Mouse (Mus musculus) heart, postnatal 0 days (tissue): Measurements from ENCODE around the gene Fgf15. TPM values are rescaled to one million over a fixed set of nuclear protein-coding genes. Genes with fewer than 3 reads are reported as not detected.

Experiments used
- ATAC-seq: fragments of 200-750 bp; cut with Nextera tagmentation; 2 replicates; pipeline ENCODE4 v1.8.0; 2017; ENCODE audit warnings: low read depth, moderate number of reproducible peaks, moderate library complexity; ENCODE audit not compliant: insufficient read depth
- DNase-seq: peaks from one replicate; pipeline ENCODE4 v3.0.0-alpha.2; 2016; ENCODE audit warnings: low spot score
- H3K27ac ChIP-seq: fragments of 300-500 bp; sonication (generic); 2 replicates; pipeline ENCODE4 v1.5.1; 2014; ENCODE audit warnings: low read depth, mild to moderate bottlenecking
- H3K27me3 ChIP-seq: fragments of 300-500 bp; sonication (generic); 2 replicates; pipeline ENCODE4 v1.6.1; 2014; ENCODE audit warnings: low read length, mixed read lengths; ENCODE audit not compliant: control insufficient read depth, insufficient read depth
- H3K36me3 ChIP-seq: fragments of 300-500 bp; sonication (generic); replicated peaks from 2 replicates; pipeline ENCODE4 v1.6.1; 2014; ENCODE audit warnings: low read length, mixed read lengths; ENCODE audit not compliant: control insufficient read depth, insufficient read depth
- H3K4me1 ChIP-seq: fragments of 300-500 bp; sonication (generic); 2 replicates; pipeline ENCODE4 v1.6.1; 2014; ENCODE audit warnings: antibody characterized with exemption; ENCODE audit not compliant: control insufficient read depth, insufficient read depth
- H3K4me2 ChIP-seq: fragments of 300-500 bp; sonication (generic); 2 replicates; pipeline ENCODE4 v1.6.1; 2014; ENCODE audit warnings: low read depth, mild to moderate bottlenecking, low read length, moderate library complexity
- H3K4me3 ChIP-seq: fragments of 300-500 bp; sonication (generic); 2 replicates; pipeline ENCODE4 v1.5.1; 2014; ENCODE audit warnings: low read depth, low read length
- H3K9ac ChIP-seq: fragments of 300-500 bp; sonication (generic); replicated peaks from 2 replicates; pipeline ENCODE4 v1.6.1; 2014; ENCODE audit warnings: low read depth, low read length, mixed read lengths
- H3K9me3 ChIP-seq: fragments of 300-500 bp; sonication (generic); replicated peaks from 2 replicates; pipeline ENCODE4 v1.6.1; 2016; ENCODE audit warnings: low read length; ENCODE audit not compliant: control insufficient read depth
- CTCF ChIP-seq: IDR thresholded peaks from 2 replicates; pipeline ENCODE4 v1.5.1; 2016; ENCODE audit warnings: antibody characterized with exemption, control low read depth, low read depth
- EP300 ChIP-seq: IDR thresholded peaks from 2 replicates; pipeline ENCODE4 v1.6.1; 2016; ENCODE audit warnings: antibody characterized with exemption, low read depth
- WGBS: fragments of 180-500 bp; shearing (Covaris S2); extraction: QIAGEN DNeasy Blood & Tissue Kit; methylation state at CpG from one replicate; pipeline ENCODE4 v1.1.7; 2014; 5-methylcytosine and 5-hydroxymethylcytosine counted together
- polyA plus RNA-seq: library from polyadenylated mRNA; unstranded; fragments of >200 nt; fragmentation: Nextera tagmentation; extraction: Ambion mirVana; gene quantifications from 2 replicates; pipeline ENCODE4 v1.2.1, GENCODE M21; 2015
- total RNA-seq: library from RNA; depleted of rRNA; stranded (reverse); fragments of >200 nt; gene quantifications from 2 replicates; pipeline ENCODE4 v1.2.3, GENCODE M21; 2014; ENCODE audit warnings: low replicate concordance

Gene Fgf15
- total and polyA plus RNA-seq, 2 experiments from 2014 or later: not detected

DNA sequence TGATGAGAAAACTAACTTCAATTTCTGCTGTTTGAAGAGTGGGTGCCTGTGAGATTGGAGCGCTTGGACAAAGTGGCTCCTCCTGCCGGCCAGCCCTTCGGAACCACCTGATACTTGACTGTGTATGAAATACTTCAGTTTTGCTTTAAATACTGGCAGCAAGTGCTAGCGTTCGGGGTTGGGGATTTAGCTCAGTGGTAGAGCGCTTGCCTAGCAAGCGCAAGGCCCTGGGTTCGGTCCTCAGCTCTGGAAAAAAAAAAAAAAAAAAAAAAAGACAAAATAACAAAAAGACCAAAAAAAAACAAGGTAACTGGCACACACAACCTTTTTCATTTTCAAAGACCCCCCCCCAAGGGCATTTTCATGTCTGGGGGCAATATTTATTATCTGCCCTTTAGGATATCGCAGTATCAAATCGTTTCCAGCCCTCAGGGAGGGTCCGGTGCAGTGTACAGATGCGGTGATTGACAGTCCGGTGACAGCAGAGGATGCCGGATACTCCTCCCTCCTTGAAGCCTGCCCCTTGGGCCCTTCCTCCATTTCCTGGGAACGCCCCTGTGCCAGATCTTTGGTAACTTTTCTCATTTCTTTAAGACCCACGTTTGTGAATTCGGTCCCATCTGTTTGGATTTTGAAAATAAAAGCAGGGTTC, 18.1 kb downstream of the Fgf15 start:
- peak overlapping the region; percentile 77 for H3K4me2 ChIP-seq
- no peak for DNase-seq
- peak overlapping the region; percentile 83; the same call in 1 of the 2 replicates for H3K9ac ChIP-seq
- peaks cover 5% of the 10 kb centered on the region for H3K4me1 ChIP-seq
- 6% methylated on average over 17 of the region's 17 CpGs for WGBS
- H3K27ac ChIP-seq: peak overlapping the region; percentile 76
- peak; percentile 84 for ATAC-seq
- H3K9me3 ChIP-seq: no peaks in the 10 kb centered on the region
- TF ChIP-seq CTCF (peak; percentile 21; the same call in 1 of the 2 replicates), EP300 (no peak)
- H3K36me3 ChIP-seq: peaks cover 19% of the 10 kb centered on the region
- no peaks in the 10 kb centered on the region for H3K27me3 ChIP-seq
- peak overlapping the region; percentile 83 for H3K4me3 ChIP-seq

DNA sequence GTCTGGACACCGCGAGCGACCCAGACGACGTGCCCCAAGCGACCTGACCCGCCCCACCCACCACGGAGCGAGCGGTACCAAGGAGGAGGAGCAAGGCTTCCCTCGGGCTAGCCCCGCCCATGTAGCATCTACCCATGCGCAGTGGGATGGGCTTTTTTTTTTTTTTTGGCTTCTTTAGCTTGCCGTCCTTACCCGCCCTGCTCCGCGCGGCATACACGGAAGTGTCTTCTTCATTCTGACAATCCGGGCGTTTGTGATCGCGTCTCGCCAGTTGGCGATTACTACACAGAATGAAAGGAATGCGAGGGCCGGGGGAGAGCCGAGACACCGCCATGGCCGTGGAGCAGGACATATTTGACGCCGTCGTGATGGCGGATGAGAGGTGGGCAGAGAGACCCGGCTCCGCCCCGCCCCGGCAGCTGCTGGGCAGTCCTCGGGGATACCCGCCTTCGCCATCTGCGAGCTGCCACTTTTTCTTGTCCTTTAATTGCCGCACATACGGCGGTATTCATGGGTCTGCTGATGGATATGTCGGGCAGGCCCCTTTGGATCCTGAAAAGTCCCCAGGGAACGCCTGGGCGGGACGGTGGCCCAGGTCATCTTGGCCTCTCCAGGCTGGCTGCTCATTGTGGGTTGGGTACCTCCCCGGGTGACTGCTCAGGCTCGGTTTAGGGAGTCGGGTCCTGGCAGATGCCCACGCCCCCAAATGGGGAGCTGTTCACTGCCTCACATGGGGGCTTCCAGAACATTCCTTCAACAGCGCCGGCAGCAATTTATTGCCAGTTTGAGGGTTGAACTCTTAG, 18.8 kb downstream of the Fgf15 start, which contains the start of gene LTO1:
LTO1 (plus strand) TSS at position 153 of the 803 bp plus-strand sequence.
- H3K36me3 ChIP-seq: peaks cover 27% of the 10 kb centered on the region
- H3K4me1 ChIP-seq: peaks cover 5% of the 10 kb centered on the region
- peak within 1 kb of the TSS; percentile 83 for H3K9ac ChIP-seq
- ATAC-seq (peak; percentile 95), DNase-seq (peak; percentile 90)
- H3K27ac ChIP-seq: peak within 1 kb of the TSS; percentile 76
- TF ChIP-seq CTCF (no peak), EP300 (no peak)
- WGBS: under 1% methylated on average over 55 of the region's 55 CpGs
- H3K4me2 ChIP-seq: peak within 1 kb of the TSS; percentile 77
- no peaks in the 10 kb centered on the region for H3K27me3 ChIP-seq
- no peaks in the 10 kb centered on the region for H3K9me3 ChIP-seq
- H3K4me3 ChIP-seq: peak within 1 kb of the TSS; percentile 83

DNA sequence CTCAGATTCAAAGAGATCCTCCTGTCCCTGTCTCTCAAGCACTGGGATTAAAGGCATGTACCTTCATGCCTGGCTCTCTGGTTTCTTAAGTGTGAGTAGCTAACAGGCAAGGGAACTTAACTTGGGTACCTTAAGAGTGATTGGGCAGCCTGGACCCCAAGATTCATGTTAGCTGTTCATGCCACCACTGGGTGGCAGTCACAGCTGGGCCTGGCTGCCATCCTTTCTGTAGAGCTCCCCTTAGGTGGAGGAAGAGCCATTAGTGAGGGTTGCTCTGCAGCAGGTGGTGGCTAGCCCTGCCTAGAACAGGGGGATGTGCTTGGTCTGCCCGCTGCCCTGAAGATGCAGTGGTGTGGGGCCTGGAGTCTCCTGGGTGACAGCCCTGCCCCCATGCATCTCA, 22.5 kb downstream of the Fgf15 start:
- H3K27ac ChIP-seq: no peak overlapping the region
- H3K4me3 ChIP-seq: no peak overlapping the region
- WGBS: 86% methylated on average over 1 of the region's 1 CpGs
- H3K9ac ChIP-seq: no peak overlapping the region
- DNase-seq (no peak), ATAC-seq (no peak)
- TF ChIP-seq EP300 (no peak), CTCF (peak; percentile 33)
- peaks cover 5% of the 10 kb centered on the region for H3K4me1 ChIP-seq
- no peak overlapping the region for H3K4me2 ChIP-seq
- H3K9me3 ChIP-seq: no peaks in the 10 kb centered on the region
- H3K36me3 ChIP-seq: peaks cover 46% of the 10 kb centered on the region
- no peaks in the 10 kb centered on the region for H3K27me3 ChIP-seq

DNA sequence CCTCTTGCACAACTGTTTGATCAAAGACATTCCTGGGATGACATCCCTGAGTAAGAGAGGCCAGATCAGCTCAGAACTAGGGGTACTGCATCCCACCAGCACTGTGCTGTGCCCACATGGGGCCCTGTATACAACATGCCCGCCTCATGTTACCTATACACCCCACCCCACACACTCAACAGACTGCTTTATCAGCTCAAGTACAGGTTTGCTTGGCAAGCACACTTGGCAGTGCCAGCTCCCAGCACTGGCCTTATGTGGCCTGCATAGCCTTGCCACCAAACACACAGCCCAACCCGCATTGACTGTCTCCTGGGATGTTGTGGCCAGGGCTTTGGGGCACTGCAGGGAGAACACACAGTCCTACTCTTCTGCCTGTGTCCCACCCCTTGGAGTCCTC, 31.3 kb downstream of the Fgf15 start:
- H3K9me3 ChIP-seq: no peaks in the 10 kb centered on the region
- no peaks in the 10 kb centered on the region for H3K27me3 ChIP-seq
- peak overlapping the region; percentile 1; the same call in 1 of the 2 replicates for H3K27ac ChIP-seq
- no peak overlapping the region for H3K9ac ChIP-seq
- WGBS: 45% methylated on average over 2 of the region's 2 CpGs
- H3K4me1 ChIP-seq: peaks cover 3% of the 10 kb centered on the region; the same call in 1 of the 2 replicates
- H3K36me3 ChIP-seq: peaks cover 16% of the 10 kb centered on the region; the same call in 1 of the 2 replicates
- no peak overlapping the region for H3K4me3 ChIP-seq
- H3K4me2 ChIP-seq: no peak overlapping the region
- TF ChIP-seq EP300 (no peak), CTCF (no peak)
- ATAC-seq (peak; percentile 52), DNase-seq (no peak)

DNA sequence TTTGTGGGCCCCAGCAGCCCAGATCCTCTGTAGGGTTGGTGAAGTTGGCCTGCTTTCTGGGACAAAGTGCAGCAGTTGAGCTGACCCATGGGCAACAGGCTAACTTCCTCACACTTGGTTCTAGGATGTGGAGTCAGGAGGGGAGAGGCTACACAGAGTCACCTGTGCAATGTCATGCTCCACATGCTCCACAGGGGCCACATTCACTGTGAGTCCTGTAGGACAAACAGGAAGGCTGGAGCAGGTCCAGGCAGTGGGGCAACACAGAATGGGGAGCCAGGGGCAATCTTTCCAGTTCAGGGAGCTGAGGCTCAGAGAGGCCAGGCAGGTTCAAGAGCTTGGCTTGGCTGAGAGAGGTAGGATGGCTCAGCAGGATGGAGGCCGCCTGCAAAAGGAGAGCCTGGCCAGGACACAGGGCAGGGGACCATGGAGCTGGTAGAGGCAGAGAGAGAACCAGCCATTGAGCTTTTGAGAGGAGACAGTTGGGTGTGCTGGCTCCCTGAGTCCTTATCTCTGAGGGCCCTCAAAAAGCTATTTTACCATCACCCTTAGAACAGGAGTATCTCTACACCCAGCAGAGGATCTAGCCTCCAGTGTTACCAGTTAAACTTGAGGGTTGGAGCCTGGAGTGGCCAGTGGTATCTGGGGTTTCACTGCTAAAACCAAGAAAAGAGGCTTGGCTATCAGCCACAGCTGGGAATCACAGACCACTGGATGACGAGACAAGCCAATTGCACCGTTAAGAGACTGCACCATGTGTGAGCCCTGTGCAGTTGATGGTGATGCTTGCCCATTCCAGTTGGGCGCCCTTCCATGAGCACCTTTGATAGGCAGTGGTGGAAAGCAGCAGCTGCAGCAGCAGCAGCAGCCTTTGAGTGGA, 31.9 kb downstream of the Fgf15 start:
- no peak for TF ChIP-seq CTCF
- no peak for TF ChIP-seq EP300
- H3K9ac ChIP-seq: no peak overlapping the region
- DNase-seq (no peak), ATAC-seq (0 out of 2 replicates have a peak, but pooled peaks have one; percentile 3)
- peaks cover 22% of the 10 kb centered on the region for H3K36me3 ChIP-seq
- no peaks in the 10 kb centered on the region for H3K27me3 ChIP-seq
- WGBS: 57% methylated on average over 4 of the region's 4 CpGs
- no peak overlapping the region for H3K4me3 ChIP-seq
- H3K9me3 ChIP-seq: no peaks in the 10 kb centered on the region
- no peak overlapping the region for H3K4me2 ChIP-seq
- H3K27ac ChIP-seq: peak overlapping the region; percentile 1; the same call in 1 of the 2 replicates
- peaks cover 3% of the 10 kb centered on the region; the same call in 1 of the 2 replicates for H3K4me1 ChIP-seq
